Mouse (Mus musculus) T-helper 17 cell (primary cell): Measurements from ENCODE around the gene Gcnt4.

Source experiments
- in situ Hi-C, 2 experiments: fragments of 300-600 bp; cut with MboI, MseI; formaldehyde crosslinking; loops; 1 replicate in 1 of 2; 2 replicates in 1 of 2; pipeline ENCODE4 v1.15.1; 2025; ENCODE audit warnings: high pct_unique_total_duplicates in 2 of 2

Gene Gcnt4

DNA sequence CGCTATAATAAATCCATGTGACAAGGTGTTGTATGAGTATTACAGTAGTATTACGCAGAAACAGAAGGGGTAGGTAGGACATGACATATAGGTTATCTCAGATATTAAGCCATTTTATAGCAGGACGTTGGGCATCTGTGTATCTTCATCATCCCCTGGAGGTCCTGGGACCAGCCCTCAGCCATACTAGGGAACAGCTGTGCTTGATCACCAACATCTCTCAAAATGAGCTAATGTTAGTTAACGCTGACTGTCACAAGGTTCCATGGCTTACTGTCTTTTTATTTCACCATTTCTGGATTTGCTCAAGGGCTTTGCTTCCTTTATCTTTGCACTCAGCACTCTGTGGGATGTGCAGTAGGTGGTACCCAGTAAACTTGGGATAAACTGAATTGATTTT is 21.3 kb downstream of the Gcnt4 start:
- in situ Hi-C loops, result loop anchor here in 1 of 2 experiments (10.0 kb wide), 1 partner anchor 1959 kb away; no protein-coding TSS in a partner anchor

DNA sequence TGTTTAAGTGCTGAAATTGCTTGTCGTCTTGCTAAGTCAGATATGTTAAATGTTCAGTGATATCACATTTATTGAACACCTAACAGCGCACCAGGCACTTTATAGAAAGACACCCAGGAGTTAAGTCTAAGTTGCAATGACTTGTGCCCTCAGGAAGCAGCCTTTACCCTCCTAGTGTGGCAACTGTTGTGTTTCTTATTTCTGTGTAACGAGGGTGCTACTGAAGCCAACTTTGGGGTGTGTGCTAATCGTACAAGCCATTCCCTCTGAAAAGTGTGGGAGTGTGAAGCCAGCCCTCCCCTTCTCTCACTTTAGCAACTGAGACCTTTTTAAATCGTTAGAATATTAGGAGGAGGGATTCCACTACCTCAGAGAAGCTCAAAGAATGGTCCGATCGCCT is 23.2 kb downstream of the Gcnt4 start:
- in situ Hi-C loops, result loop anchor here in 1 of 2 experiments (10.0 kb wide), 1 partner anchor 1957 kb away; no protein-coding TSS in a partner anchor

DNA sequence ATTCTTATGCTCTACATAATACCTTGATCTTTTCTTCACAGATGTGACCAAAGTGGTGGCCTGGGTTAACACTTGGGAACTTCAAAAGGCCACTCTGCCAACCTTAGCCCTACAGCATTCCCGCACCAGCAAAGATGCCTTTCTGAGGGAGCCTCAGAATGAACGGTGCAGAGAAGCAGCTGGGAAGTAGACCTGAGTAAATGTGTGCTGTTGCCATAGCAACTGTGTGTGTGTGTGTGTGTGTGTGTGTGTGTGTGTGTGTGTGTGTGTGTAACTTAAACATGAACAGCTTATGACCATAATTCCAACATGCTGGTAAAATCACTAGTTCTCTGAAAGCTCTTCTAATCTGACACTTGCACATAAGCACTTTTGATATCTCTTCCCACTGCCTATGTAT is 27.4 kb downstream of the Gcnt4 start:
- in situ Hi-C loops, result no loop called here

DNA sequence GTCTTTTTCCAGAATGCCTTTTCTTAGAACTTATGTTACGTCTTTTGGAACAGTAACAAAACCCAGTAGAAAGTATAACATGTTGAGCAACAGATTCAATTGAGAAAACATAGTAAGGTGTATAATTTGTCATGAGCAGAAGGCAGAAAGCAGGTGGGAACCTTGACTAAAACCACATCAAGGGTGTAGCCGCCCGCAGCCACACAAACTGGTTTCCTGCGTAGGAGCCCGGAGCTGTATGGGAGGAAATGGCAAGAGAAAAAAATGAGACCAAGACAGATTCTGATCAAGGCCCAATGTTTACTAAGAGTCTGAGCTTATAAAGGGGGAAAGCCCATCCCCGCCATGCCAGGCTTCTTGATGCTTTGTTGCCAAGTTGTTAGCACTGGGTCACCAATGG is 32.0 kb downstream of the Gcnt4 start:
- in situ Hi-C loops, result no loop called here

DNA sequence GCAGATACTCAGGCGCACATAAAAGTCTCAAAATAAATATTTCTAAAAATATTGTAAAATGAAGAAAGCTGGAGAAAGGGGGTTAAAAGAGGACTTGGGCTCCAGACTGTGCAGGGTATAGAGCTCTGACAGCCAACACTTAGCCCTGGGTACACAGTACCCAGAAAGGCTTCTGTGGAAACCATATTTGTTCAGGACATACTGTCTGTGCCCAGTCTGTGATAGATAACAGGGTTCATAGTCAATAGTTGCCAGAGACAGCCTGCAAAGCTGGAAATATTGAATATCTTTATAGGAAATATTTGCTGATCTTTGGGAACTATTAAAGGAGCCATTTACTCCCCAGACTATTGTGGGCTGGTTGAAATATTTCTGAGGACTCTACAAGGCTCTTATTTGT is 35.5 kb downstream of the Gcnt4 start:
- in situ Hi-C loops, result no loop called here

DNA sequence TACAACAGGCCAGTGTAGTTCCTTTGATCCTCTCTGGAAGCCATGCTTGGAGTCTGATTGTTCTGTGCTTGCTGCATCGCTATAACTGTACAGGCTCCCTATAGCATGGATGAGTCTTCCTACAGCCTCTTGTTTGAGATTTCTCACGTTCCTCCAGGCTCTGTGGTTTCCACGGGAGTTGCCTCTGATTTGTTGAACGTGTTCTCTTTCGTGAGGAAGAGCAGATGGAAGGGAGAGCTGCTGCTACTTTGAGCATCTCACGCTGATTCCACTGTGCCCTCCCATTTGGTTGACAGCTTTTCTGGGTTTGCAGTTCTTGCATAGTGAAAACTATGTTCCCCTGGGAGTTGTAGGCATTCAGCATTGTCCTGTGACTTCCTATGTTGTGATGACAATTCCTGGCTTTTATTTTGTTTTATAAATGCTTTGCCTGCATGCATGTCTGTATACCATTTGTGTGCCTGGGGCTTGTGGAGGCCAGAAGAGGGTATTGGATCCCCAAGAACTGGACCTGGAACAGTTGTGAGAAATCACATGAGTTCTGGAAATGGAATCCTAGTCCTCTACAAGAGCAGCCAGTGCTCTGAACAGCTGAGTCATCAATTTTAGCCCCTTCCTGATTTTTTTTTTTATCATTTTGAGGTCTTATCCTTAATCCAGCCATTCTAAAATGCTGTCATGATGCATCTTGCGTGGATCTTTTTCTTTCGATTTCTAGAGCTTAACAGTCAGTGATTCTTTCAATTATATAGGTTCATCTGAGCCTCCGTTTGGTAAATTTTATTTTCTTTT is 37.1 kb downstream of the Gcnt4 start:
- in situ Hi-C loops, result no loop called here

DNA sequence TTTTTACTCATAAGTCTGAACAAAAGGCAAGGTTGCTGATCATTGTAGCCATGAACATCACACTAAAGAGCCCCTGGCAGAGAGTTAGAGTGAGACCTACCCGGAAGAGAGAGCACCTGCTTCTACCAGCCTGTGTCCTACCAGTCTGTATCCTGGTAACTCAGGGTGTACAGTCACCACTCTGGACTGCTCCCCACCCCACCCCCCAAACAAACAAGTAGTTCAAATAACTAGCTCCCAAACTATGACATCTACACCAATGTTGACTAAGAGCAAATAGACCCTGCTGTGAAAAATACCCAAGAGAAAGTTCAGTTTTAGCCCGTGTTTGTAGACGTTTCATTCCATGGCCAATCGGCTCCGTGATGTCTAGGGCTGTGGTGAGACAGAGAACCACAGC is 38.3 kb downstream of the Gcnt4 start:
- in situ Hi-C loops, result no loop called here

DNA sequence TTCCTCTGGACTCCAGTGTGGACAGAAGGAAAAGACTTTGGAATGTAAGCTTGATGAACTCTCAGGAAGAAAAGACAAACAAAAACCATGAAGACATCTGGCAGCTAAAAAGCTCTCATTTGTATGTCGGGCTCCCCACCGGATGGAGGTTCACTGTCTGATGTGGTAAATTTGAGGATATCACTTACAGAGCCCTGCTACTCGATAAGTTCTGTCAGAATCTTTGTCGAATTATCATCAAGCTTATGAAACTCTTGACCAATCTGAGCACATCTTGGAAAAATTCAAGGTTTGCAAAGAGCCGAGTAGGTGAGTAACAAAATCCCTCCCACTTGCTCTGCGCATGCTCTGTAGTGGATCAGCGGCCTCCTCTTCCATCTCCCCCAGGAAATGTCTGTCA is 40.5 kb downstream of the Gcnt4 start:
- in situ Hi-C loops, result no loop called here

DNA sequence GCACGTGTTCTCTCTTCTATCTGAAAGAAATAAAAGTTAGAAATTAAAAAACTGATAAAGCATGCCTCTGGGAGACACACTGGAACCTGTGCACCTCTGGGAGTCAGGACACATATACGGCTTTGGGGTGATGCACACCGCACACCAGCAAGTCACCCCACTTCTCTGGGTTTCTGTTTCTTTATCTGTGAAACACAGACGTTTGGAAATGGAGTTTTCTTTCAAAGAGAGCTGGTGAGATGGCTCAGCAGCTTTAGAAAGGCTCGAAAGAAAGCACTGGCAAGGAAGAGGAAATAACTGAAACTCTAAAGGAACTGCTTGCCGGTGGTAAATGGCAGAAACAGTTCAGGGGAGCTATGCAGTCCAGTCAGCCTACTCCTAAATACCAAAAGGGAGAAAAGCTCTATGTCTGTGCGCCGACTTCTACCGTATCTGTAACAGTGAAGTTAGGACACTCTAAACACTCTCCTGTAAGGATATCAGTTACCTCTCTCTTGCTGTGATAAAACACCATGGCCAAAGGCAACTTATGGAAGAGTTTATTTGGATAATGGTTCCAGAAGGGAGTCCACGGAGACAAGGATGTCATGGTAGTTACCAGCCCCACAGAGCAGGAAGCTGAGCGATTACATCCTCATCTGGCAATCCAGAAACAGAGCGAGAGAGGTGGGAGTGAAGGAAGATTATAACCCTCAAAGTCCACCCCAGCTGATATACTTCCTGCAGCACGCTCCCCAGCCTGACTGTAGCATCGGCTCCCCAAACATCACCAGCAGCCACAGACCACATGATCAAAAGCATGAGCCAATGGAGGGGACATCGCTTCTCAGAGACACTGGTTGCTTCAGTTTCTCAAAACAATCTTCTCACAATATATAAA is 42.0 kb downstream of the Gcnt4 start:
- in situ Hi-C loops, result no loop called here

DNA sequence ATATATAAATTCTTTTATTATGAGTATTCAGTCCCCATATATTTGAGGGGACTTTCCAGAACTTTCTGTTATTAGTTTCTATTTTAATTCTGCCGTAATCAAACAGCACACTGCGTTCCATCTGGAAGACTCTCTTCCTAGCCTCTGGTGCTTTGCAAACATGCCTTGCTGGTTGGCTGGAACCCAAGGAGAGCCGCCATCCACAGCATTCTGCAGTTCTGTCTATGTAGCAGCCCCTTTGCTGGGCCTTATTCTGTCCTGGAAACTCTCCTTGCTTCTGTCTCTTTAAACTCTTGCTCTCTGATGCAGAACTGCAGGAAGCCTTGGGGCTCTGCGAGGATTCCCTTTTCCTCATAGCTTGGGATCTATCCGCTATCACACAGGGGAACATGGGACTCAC is 42.6 kb downstream of the Gcnt4 start:
- in situ Hi-C loops, result no loop called here

DNA sequence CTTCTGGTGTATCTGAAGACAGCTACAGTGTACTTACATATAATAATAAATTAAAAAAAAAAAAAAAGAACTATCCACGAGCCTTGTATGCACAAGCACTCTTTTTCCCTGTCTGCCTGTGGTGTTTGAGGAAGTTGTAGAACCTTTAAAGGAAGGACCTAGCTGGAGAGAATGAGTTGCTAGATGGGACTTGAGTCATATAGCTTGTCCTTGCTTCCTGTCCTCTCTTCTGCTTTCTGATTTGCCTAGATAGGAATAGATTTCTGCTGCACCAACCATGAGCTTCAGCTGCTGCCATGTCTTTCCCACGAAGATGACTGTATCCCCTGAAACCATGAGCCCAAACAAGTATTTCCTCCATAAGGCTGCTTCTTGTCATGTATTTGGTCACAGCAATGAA is 43.3 kb downstream of the Gcnt4 start:
- in situ Hi-C loops, result no loop called here

DNA sequence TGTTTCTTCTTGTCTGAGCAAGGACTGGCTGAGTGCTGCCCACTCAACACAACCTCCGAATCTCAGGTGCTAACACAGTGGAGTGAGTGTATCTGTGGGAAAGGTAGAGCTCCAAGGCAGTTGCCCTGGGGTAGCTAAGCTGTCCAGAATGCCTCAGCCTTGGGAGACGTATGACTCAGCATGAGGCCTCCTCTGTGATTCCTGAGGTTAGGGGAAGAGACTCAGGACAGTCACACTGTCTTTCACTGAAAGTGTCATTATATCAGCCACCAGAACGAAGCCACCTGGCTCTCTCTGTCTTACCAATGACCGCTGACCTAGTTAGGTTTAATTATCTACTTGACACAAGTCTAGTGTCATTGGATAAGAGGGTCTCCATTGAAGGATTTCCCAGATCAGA is 46.6 kb downstream of the Gcnt4 start:
- in situ Hi-C loops, result no loop called here

DNA sequence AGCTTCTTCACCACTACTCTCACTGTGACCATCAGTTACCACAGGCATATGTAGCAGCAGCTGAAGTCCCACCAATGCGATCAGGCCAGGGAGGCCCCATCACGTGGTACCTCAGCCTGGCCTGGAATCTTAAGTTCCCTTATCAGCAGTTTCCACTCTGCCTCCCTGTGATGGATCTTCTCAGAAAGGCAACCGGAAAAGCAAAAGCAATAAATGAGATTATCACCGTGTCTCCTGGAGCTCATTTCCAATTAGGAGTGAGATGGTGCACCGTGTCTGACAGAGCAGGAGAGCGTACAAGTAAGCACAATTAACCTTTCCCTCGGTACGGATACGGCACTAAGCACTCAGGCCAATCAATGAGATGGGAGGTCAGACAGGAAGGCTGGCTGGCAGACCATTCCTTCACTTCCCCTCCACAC is 47.4 kb downstream of the Gcnt4 start:
- in situ Hi-C loops, result no loop called here

DNA sequence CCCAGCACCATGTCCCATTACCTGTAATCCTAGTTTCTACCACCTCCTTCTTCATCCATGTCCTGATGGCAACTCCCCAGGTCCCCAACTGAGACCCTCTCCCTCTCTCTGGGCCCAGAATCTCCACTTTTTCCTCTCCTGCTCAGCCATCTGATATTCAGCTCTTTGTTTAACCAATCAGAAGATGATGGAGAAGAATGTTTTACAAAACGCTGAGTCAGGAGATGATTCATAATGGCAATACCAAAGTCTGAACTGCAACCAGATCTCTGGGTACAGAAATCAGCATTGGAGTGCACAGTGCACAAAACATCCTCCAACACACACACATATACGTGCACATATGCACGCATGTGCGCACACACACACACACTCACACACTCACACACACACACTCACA is 48.8 kb downstream of the Gcnt4 start:
- in situ Hi-C loops, result no loop called here

DNA sequence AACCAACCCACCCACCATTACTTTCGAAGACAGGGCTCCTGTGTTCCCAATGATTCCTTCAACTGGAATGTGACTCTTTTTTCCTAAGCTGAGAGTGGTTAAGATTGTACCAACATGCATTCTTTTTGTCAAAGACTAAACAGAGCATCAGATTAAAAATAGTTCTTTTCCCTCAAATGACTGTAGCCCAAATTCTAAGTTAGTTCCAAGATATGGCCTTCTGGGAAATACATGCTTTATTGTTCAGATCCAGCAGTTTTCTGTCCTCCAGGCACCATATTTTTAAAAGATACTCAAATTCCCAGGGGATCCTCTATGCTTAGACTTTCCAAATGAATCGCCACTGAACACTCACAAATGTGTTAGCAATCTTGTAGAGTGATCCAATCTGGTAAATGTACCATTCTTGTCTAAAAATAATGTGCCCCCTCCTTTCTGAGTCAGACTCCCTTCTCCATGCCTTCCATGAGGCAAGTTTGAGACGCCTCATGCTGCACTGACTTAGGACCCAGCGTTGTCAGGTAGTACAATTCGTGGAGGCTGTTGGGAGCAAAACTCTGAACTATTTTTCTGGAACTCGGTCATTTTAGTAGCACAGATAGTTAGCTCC is 52.6 kb downstream of the Gcnt4 start:
- in situ Hi-C loops, result no loop called here

DNA sequence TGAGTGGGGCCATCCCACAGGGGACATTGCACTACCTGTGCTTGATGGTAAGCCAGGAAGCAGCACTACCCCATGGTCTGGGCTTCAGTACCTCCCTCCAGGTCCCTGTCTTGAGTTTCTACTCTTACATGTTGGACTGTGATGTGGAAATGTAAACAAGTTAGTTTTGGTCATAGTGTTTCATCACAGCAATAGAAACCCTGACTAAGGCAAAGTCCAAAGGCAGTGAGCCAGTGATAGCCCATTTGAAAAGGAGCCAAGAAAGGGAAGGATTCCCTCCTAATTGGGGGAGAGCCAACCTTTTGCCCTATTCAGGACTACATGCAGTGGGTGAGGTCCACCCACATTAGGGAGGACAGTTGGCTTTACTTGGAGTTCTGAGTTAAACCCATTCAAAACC is 56.1 kb downstream of the Gcnt4 start:
- in situ Hi-C loops, result no loop called here

DNA sequence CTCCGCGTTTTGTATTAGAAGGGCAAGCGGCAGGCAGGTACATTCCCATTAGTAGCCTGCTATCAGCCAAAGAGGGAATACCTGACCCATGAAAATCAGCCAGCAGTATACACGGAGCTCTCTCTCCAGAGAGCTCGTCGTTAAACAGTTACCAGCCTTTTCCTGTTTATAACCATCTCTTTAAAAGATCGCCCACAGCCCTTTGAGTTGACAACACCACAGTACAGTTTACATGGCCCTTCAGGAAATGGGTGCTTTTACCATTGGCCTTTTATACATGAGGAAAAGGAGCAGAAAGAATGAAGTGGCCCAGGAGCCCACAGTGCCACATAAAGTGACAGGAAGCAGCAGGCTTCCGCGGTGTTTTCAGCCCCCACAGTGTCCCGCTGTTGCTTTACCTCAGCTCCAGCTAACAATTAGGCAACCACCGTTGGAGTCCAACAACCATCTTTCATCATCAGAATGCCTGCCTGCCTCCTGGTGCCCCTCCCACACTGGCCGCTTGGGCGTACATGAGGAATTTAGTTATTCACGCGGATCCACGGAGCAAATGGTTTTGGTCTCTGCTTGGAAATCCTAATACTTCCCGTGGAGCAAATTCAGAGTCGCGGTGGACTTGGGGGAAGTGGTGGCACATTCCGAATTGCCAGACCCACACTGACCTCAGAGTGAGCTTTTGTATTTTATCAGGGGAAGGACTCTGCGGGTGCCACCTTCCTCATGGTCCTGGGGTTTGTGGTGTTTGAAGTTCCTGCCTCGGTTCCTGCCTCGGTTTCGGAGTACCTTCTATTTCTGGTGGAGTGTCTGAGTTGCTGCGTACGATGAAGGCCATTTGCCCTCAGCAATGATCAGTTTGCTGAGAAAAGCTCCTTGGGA is 59.0 kb downstream of the Gcnt4 start:
- in situ Hi-C loops, result no loop called here

DNA sequence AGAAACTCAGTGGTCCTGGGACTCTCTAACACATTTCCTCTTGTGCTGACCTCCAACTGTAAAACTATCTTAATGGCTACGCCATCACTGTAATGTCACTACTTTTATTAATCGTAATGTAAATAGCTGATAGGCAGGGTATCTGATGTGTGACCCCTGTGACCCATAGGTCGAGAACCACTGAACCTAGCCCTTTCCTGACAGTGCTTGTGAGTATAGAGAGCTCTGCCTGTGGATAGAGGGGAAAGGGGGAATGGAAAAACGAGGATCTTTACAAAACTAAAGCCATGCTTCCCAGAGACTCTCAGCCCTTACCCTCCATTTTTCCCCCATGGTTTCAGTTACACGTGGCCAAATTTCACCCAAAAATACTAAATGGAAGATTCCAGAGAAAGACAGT is 60.2 kb downstream of the Gcnt4 start:
- in situ Hi-C loops, result loop anchor here in 1 of 2 experiments (5.0 kb wide), 1 partner anchor 127 kb away; no protein-coding TSS in a partner anchor

DNA sequence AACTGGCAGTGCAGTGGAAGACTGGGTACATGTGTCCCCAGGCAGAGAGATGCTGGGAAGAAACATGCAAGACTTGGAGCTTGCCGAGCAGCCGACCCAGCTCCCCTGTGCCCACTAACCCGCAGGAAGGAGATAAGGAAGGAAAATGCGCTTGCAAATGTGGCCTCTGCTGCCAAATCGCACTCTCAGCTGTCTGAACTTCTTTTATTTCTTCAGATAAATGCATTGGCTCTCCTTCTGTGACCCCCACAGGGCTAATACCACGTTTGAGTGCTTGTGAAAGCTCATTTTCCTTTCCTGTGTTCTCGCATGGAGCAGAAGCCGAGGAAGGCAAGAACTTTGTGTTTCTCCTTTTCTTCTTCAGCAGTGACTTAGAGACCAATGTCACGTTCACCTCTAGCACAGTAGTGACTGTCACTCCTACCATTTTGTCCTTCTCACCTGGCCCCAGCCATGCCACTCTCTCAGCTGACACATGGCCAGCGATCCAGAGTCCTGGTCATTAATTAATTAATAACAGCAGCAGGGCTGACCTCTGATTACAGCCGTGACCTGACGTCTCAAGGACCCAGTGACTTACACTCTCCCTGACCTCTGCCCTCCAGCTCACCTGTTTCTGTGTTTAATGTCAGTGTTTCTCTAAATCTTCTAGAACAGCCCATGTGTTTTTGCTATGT is 61.2 kb downstream of the Gcnt4 start:
- in situ Hi-C loops, result loop anchor here in 1 of 2 experiments (5.0 kb wide), 1 partner anchor 128 kb away; no protein-coding TSS in a partner anchor

DNA sequence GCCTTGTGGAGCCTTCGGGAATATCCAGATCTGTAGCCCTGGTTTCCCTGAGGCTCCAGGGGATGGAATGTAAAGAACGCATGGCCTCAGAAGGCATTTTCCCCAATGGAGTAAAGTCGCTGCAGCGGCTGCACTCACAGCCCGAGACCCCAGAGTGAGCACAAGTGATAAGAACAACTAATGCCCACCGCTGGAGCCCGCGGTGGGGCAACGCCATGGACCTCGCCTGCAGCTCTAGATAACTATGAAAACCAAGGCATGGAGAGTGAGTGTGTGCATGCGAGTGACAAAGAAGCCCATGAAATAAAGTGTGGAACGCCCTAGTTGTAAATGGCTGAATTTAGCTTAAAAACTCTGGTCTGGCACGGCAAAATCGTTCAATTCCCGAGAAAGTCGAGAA is 64.6 kb downstream of the Gcnt4 start:
- in situ Hi-C loops, result loop anchor here in 1 of 2 experiments (5.0 kb wide), 1 partner anchor 132 kb away; no protein-coding TSS in a partner anchor
